Mouse (Mus musculus) cerebellum, adult 8-10 months (tissue): ENCODE measurements around the gene Pfdn4.
A peak's percentile ranks its signal among the peaks of the same experiment; 100 is the strongest.
"Not testable (repeated sequence)": the region's sequence is repeated elsewhere in the genome, so short reads cannot be mapped to it uniquely, and the experiment has no call there.

Experiments used
- DNase-seq: peaks from one replicate; pipeline ENCODE4 v3.0.0; 2022

Pfdn4 gene

GRCm38 (mm10) chr2:170496154-170496930 lies at the start of gene Pfdn4:
Gene Pfdn4, plus strand, starts transcription at chr2:170496428.
- no peak for DNase-seq

GRCm38 (mm10) chr2:170446843-170447383 lies 49.3 kb upstream of the Pfdn4 start:
- DNase-seq: no peak

GRCm38 (mm10) chr2:170447651-170448050 lies 48.6 kb upstream of the Pfdn4 start:
- no peak for DNase-seq

GRCm38 (mm10) chr2:170450933-170451332 lies 45.3 kb upstream of the Pfdn4 start:
- DNase-seq: peak; percentile 50

- not testable (repeated sequence) for DNase-seq
Observed at GRCm38 (mm10) chr2:170453809-170454208, 42.4 kb upstream of the Pfdn4 start.

GRCm38 (mm10) chr2:170459183-170459582 lies 37.0 kb upstream of the Pfdn4 start:
- DNase-seq: no peak

- no peak for DNase-seq
Observed at GRCm38 (mm10) chr2:170459805-170460204, 36.4 kb upstream of the Pfdn4 start.

- DNase-seq: no peak
Observed at GRCm38 (mm10) chr2:170461652-170462051, 34.6 kb upstream of the Pfdn4 start.

- no peak for DNase-seq
Observed at GRCm38 (mm10) chr2:170464817-170465216, 31.4 kb upstream of the Pfdn4 start.

- DNase-seq: no peak
Observed at GRCm38 (mm10) chr2:170468009-170468408, 28.2 kb upstream of the Pfdn4 start.

- no peak for DNase-seq
Observed at GRCm38 (mm10) chr2:170469616-170470308, 26.5 kb upstream of the Pfdn4 start.

- DNase-seq: no peak
Observed at GRCm38 (mm10) chr2:170470591-170470990, 25.6 kb upstream of the Pfdn4 start.

- no peak for DNase-seq
Observed at GRCm38 (mm10) chr2:170474125-170474524, 22.1 kb upstream of the Pfdn4 start.

GRCm38 (mm10) chr2:170475164-170475563 lies 21.1 kb upstream of the Pfdn4 start:
- DNase-seq: no peak

- no peak for DNase-seq
Observed at GRCm38 (mm10) chr2:170476215-170476614, 20.0 kb upstream of the Pfdn4 start.

- DNase-seq: no peak
Observed at GRCm38 (mm10) chr2:170476643-170477042, 19.6 kb upstream of the Pfdn4 start.

GRCm38 (mm10) chr2:170482019-170482540 lies 14.1 kb upstream of the Pfdn4 start:
- DNase-seq: no peak

GRCm38 (mm10) chr2:170483914-170484313 lies 12.3 kb upstream of the Pfdn4 start:
- DNase-seq: no peak

GRCm38 (mm10) chr2:170487202-170487601 lies 9.0 kb upstream of the Pfdn4 start:
- DNase-seq: no peak

GRCm38 (mm10) chr2:170487890-170488502 lies 8.2 kb upstream of the Pfdn4 start:
- DNase-seq: no peak

GRCm38 (mm10) chr2:170494784-170495710 lies 1.2 kb upstream of the Pfdn4 start:
- no peak for DNase-seq

- DNase-seq: no peak
Observed at GRCm38 (mm10) chr2:170497091-170497566, 901 bp downstream of the Pfdn4 start, which contains the start of gene Cyp24a1. Gene Cyp24a1, minus strand, starts transcription at chr2:170497145.
